In genomic region chr5:118877831-118878230, GRCm38 (mm10) we compare ENCODE assay signal across 11 mouse cellular contexts.
DNase-seq lines count a peak whose midpoint lies in the region; ATAC-seq and TF ChIP-seq lines count a peak whose summit lies in the region.
"Had no signal": no experiment of that assay in that cellular context is flagged by ENCODE, and none has a peak within 500 bp of the region (broad histone marks: within the 10 kb centered on the region; RNA-seq: fewer than 3 reads in every experiment).

No protein-coding gene starts in this region.

- no peak for ATAC-seq in heart, embryonic 13.5 days (ENCODE audit: extremely low read depth, insufficient number of reproducible peaks, low FRiP score, low TSS enrichment)
- no peak for ATAC-seq in lung, embryonic 16.5 days (ENCODE audit: low read depth)
- no peak for ATAC-seq in intestine, embryonic 14.5 days (replicated peaks; ENCODE audit: low FRiP score, low TSS enrichment, low read depth)
- no peak for ATAC-seq in limb, embryonic 14.5 days (ENCODE audit: low FRiP score, low read depth)
- ATAC-seq: forebrain, embryonic 14.5 days; midbrain, embryonic 15.5 days had no signal

- peaks cover 53% of the 10 kb centered on the region for H3K27me3 ChIP-seq in heart, embryonic 13.5 days (replicated peaks)
- H3K27me3 ChIP-seq in lung, embryonic 16.5 days (ENCODE audit: control insufficient read depth, insufficient read depth, low read depth, low read length): peaks cover 15% of the 10 kb centered on the region
- H3K27me3 ChIP-seq in intestine, embryonic 14.5 days (replicated peaks; ENCODE audit: control insufficient read depth, insufficient read depth, low read length): peaks cover 26% of the 10 kb centered on the region
- H3K27me3 ChIP-seq in limb, embryonic 14.5 days (ENCODE audit: control insufficient read depth, insufficient read depth, low read length): peaks cover 38% of the 10 kb centered on the region

- H3K27ac ChIP-seq in heart, embryonic 13.5 days (replicated peaks): no peak overlapping the region
- H3K27ac ChIP-seq in lung, embryonic 16.5 days (ENCODE audit: low read length): no peak overlapping the region
- H3K27ac ChIP-seq in intestine, embryonic 14.5 days (ENCODE audit: low read depth): no peak overlapping the region
- H3K27ac ChIP-seq in limb, embryonic 14.5 days (replicated peaks; ENCODE audit: low read depth, low read length): no peak overlapping the region
- H3K27ac ChIP-seq: liver, embryonic 13.5 days; midbrain, embryonic 15.5 days had no signal

- no peak for TF ChIP-seq POLR2A in limb, embryonic 14.5 days (IDR thresholded peaks at IDR 0.05; ENCODE audit: borderline replicate concordance, extremely low read depth, insufficient read depth, insufficient read length)

- intact Hi-C loops in heart, postnatal 10 days (cut with DNase I): loop anchor here (1.0 to 2.0 kb wide), 3 partner anchors 97 to 813 kb away; no protein-coding TSS in a partner anchor

- 27% methylated on average over 10 of the region's 10 CpGs for WGBS in heart, embryonic 13.5 days
- 11% methylated on average over 9 of the region's 10 CpGs for WGBS in lung, embryonic 16.5 days
- WGBS in intestine, embryonic 14.5 days: 18% methylated on average over 10 of the region's 10 CpGs
- 14% methylated on average over 9 of the region's 10 CpGs for WGBS in limb, embryonic 14.5 days

- no peak overlapping the region for H3K4me3 ChIP-seq in heart, embryonic 13.5 days
- peak overlapping the region; percentile 46 for H3K4me3 ChIP-seq in lung, embryonic 16.5 days (ENCODE audit: low read length)
- H3K4me3 ChIP-seq in intestine, embryonic 14.5 days (ENCODE audit: low read depth, low read length): no peak overlapping the region
- H3K4me3 ChIP-seq in limb, embryonic 14.5 days (replicated peaks; ENCODE audit: low read length): peak overlapping the region; percentile 10; the same call in 1 of the 2 replicates
- H3K4me3 ChIP-seq: liver, embryonic 13.5 days had no signal

- peaks cover 8% of the 10 kb centered on the region for H3K4me1 ChIP-seq in heart, embryonic 13.5 days
- peaks cover 4% of the 10 kb centered on the region for H3K4me1 ChIP-seq in lung, embryonic 16.5 days (replicated peaks; ENCODE audit: control insufficient read depth, insufficient read depth, low read length)
- peaks cover 4% of the 10 kb centered on the region; the same call in 1 of the 2 replicates for H3K4me1 ChIP-seq in intestine, embryonic 14.5 days (replicated peaks; ENCODE audit: control insufficient read depth, insufficient read depth, low read length)
- peaks cover 6% of the 10 kb centered on the region; the same call in 1 of the 2 replicates for H3K4me1 ChIP-seq in limb, embryonic 14.5 days (ENCODE audit: control insufficient read depth, insufficient read depth, low read length)
- H3K4me1 ChIP-seq: liver, embryonic 13.5 days had no signal

- peak overlapping the region; percentile 75 for H3K4me2 ChIP-seq in heart, embryonic 13.5 days
- peak overlapping the region; percentile 64 for H3K4me2 ChIP-seq in lung, embryonic 16.5 days (ENCODE audit: low read depth, low read length)
- peak overlapping the region; percentile 71 for H3K4me2 ChIP-seq in intestine, embryonic 14.5 days (ENCODE audit: low read length)
- peak overlapping the region; percentile 46 for H3K4me2 ChIP-seq in limb, embryonic 14.5 days (replicated peaks; ENCODE audit: low read depth, low read length, severe bottlenecking)

- H3K36me3 ChIP-seq in heart, embryonic 13.5 days: no peaks in the 10 kb centered on the region
- H3K36me3 ChIP-seq in lung, embryonic 16.5 days (ENCODE audit: control insufficient read depth, insufficient read depth, low read length): no peaks in the 10 kb centered on the region
- no peaks in the 10 kb centered on the region for H3K36me3 ChIP-seq in intestine, embryonic 14.5 days (ENCODE audit: control insufficient read depth, insufficient read depth, low read length)
- no peaks in the 10 kb centered on the region for H3K36me3 ChIP-seq in limb, embryonic 14.5 days (ENCODE audit: control insufficient read depth, insufficient read depth, low read length)
- H3K36me3 ChIP-seq: liver, embryonic 13.5 days; midbrain, embryonic 15.5 days had no signal

- H3K9me3 ChIP-seq in heart, embryonic 13.5 days: no peaks in the 10 kb centered on the region
- no peaks in the 10 kb centered on the region for H3K9me3 ChIP-seq in lung, embryonic 16.5 days (ENCODE audit: control insufficient read depth, low read length)
- no peaks in the 10 kb centered on the region for H3K9me3 ChIP-seq in intestine, embryonic 14.5 days (ENCODE audit: control insufficient read depth, low read length)
- no peaks in the 10 kb centered on the region for H3K9me3 ChIP-seq in limb, embryonic 14.5 days (ENCODE audit: control insufficient read depth, low read length)
- H3K9me3 ChIP-seq: liver, embryonic 13.5 days; midbrain, embryonic 15.5 days had no signal

- DNase-seq in heart, postnatal 10 days: no peak
- no peak for DNase-seq in lung, postnatal 4 days
- no peak for DNase-seq in intestine, embryonic 14.5 days (ENCODE audit: low spot score)
- DNase-seq in limb, embryonic 14.5 days (ENCODE audit: low spot score): no peak
- no peak for DNase-seq in left cerebral cortex, adult 8-10 months (ENCODE audit: low spot score in 2 of 2)
- DNase-seq: liver, embryonic 13.5 days; right cerebral cortex, postnatal 14 days had no signal

- H3K9ac ChIP-seq in heart, embryonic 13.5 days: no peak overlapping the region
- peak overlapping the region; percentile 13; the same call in 1 of the 2 replicates for H3K9ac ChIP-seq in lung, embryonic 16.5 days (ENCODE audit: low read length)
- H3K9ac ChIP-seq in intestine, embryonic 14.5 days (ENCODE audit: low read length): no peak overlapping the region
- no peak overlapping the region for H3K9ac ChIP-seq in limb, embryonic 14.5 days (ENCODE audit: low read depth, low read length, severe bottlenecking)
- H3K9ac ChIP-seq: liver, embryonic 13.5 days; midbrain, embryonic 15.5 days had no signal

Comparison
In these comparisons a context has a peak if more than half of its experiments do, and no peak if none do; other contexts are left out.
1. H3K4me3 ChIP-seq: peak in lung, embryonic 16.5 days (single experiment) and limb, embryonic 14.5 days (single experiment); none in heart, embryonic 13.5 days (single experiment) and intestine, embryonic 14.5 days (single experiment).
2. Peak in every context shown above with its lines, with median percentiles within 50 percentile points of each other: H3K4me2 ChIP-seq.